Mouse (Mus musculus) spleen, adult 2 months (tissue): ENCODE measurements at regions not wholly inside any gene's neighbourhood (a gene's known extent, or its start where the extent isn't known, plus 50 kb on each side); places are given as distances from the start of the nearest gene placed in this dataset.

Source experiments
- CTCF ChIP-seq: fragments of 200-500 bp; IDR thresholded peaks from 2 replicates; pipeline ENCODE4 v1.5.1; 2011; ENCODE audit warnings: mild to moderate bottlenecking, inconsistent platforms; ENCODE audit not compliant: insufficient read depth, insufficient read length, insufficient replicate concordance; ENCODE audit errors: extremely low read depth
- POLR2A ChIP-seq: fragments of 200-500 bp; IDR thresholded peaks from 2 replicates; pipeline ENCODE4 v1.6.1; 2011; ENCODE audit warnings: low read depth, low read length, inconsistent platforms

- TF ChIP-seq CTCF (no peak), POLR2A (no peak)
Measured at GRCm38 (mm10) chr7:72507946-72508345, 201.5 kb upstream of the Mctp2 start.
